Mouse (Mus musculus): ENCODE data around the gene Hcfc1r1. TPM values are rescaled to one million over a fixed set of nuclear protein-coding genes. Genes with fewer than 3 reads are reported as not detected.

Gene Hcfc1r1
- polyA plus RNA-seq, 1 experiment from 2014 or later: 137 TPM

DNA sequence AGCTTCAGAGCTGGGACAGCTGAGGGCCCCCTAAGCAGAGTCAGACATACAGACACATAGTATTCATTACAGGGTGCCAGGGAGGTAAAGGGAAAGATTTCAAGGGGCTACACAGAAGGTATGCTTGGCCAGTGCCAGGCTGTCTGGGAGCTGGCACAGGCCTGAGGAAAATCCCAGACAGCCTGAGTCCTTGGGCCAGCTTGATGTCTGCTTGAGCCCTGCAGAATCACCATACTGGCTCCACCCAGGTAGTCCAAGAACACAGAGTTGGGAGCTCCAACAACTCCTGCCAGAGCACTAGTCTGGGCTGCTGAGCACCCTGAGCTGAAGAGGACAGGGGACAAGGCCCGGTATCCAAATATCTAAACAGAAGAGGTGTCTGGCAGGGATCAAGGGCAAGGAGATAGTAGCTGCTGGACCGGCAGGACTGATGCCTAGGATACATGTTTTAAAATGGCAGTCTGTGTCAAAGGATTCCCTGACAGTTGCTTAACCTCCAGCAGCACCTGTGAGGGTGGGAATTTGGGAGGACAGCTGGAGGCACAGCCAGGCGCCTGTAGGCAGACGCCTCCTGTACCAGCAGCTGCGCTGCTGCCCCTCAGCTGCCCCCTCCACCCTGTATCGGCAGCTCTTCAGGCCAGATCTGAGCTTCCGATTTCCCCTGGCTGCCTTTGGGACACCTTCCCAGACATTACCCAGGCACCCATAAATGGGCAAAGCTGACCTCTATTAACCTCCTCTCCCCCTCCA, 49.2 kb downstream of the Hcfc1r1 start, which contains the start of gene 1520401A03Rik:
TSS of gene 1520401A03Rik (minus strand) at position 408 of the 750 bp plus-strand sequence.
- Histone ChIP-seq H3K4me1 (ENCODE audit: control insufficient read depth, insufficient read depth, low read length) (peaks cover 10% of the 10 kb centered on the region; the same call in 1 of the 2 replicates), H3K27ac (ENCODE audit: low read length) (no peak within 1 kb of the TSS), H3K9ac (ENCODE audit: low read depth, low read length) (no peak within 1 kb of the TSS), H3K4me3 (ENCODE audit: low read depth, low read length) (no peak within 1 kb of the TSS), H3K27me3 (ENCODE audit: control insufficient read depth, insufficient read depth, low read depth, low read length) (no peaks in the 10 kb centered on the region), H3K36me3 (ENCODE audit: control insufficient read depth, insufficient read depth, low read length) (no peaks in the 10 kb centered on the region), H3K9me3 (replicated peaks; ENCODE audit: control insufficient read depth, low read length, poor library complexity, severe bottlenecking) (no peaks in the 10 kb centered on the region), H3K4me2 (ENCODE audit: low read length) (no peak within 1 kb of the TSS)
- ATAC-seq: no peak
- WGBS: 79% methylated on average over 7 of the region's 7 CpGs

Other genes with a start within 250 kb of the Hcfc1r1 start
- not detected in 2 replicates for gene Vmn2r117, start 193.9 kb upstream of the Hcfc1r1 start, polyA plus RNA-seq (2015; fragmentation: Nextera tagmentation; extraction: Ambion mirVana)
- gene Zfp213, start 109.4 kb upstream of the Hcfc1r1 start, polyA plus RNA-seq (2015; fragmentation: Nextera tagmentation; extraction: Ambion mirVana): 16.0 and 17.9 TPM in 2 replicates
- 28.4 and 29.4 TPM in 2 replicates for gene Zfp13, start 74.1 kb upstream of the Hcfc1r1 start, polyA plus RNA-seq (2015; fragmentation: Nextera tagmentation; extraction: Ambion mirVana)
- gene Zscan10, start 72.7 kb upstream of the Hcfc1r1 start, polyA plus RNA-seq (2015; fragmentation: Nextera tagmentation; extraction: Ambion mirVana): not detected in 2 replicates
- gene Mmp25, start 28.3 kb upstream of the Hcfc1r1 start, polyA plus RNA-seq (2015; fragmentation: Nextera tagmentation; extraction: Ambion mirVana): 0.94 and 1.6 TPM in 2 replicates
- gene Bicdl2, start 13.1 kb upstream of the Hcfc1r1 start, polyA plus RNA-seq (2015; fragmentation: Nextera tagmentation; extraction: Ambion mirVana): 0.15 TPM in 1 of 2 replicates, not detected in the other
- gene Thoc6, start 286 bp downstream of the Hcfc1r1 start, polyA plus RNA-seq (2015; fragmentation: Nextera tagmentation; extraction: Ambion mirVana): 34.4 and 36.0 TPM in 2 replicates
- 2.5 and 2.6 TPM in 2 replicates for gene Tnfrsf12a, start 3.9 kb downstream of the Hcfc1r1 start, polyA plus RNA-seq (2015; fragmentation: Nextera tagmentation; extraction: Ambion mirVana)
- gene Cldn6, start 5.7 kb downstream of the Hcfc1r1 start, polyA plus RNA-seq (2015; fragmentation: Nextera tagmentation; extraction: Ambion mirVana): 0.52 and 1.2 TPM in 2 replicates
- gene Cldn9, start 10.4 kb downstream of the Hcfc1r1 start, polyA plus RNA-seq (2015; fragmentation: Nextera tagmentation; extraction: Ambion mirVana): 0.62 and 0.67 TPM in 2 replicates
- 0.07 and 0.19 TPM in 2 replicates for gene 1520401A03Rik, start 49.2 kb downstream of the Hcfc1r1 start, polyA plus RNA-seq (2015; fragmentation: Nextera tagmentation; extraction: Ambion mirVana)
- gene Pkmyt1, start 52.7 kb downstream of the Hcfc1r1 start, polyA plus RNA-seq (2015; fragmentation: Nextera tagmentation; extraction: Ambion mirVana): 17.9 and 19.7 TPM in 2 replicates
- 70.9 and 75.7 TPM in 2 replicates for gene Paqr4, start 67.3 kb downstream of the Hcfc1r1 start, polyA plus RNA-seq (2015; fragmentation: Nextera tagmentation; extraction: Ambion mirVana)
- 1.6 and 1.8 TPM in 2 replicates for gene Kremen2, start 72.2 kb downstream of the Hcfc1r1 start, polyA plus RNA-seq (2015; fragmentation: Nextera tagmentation; extraction: Ambion mirVana)
- 205 and 220 TPM in 2 replicates for gene Flywch1, start 98.0 kb downstream of the Hcfc1r1 start, polyA plus RNA-seq (2015; fragmentation: Nextera tagmentation; extraction: Ambion mirVana)
- gene Flywch2, start 112.5 kb downstream of the Hcfc1r1 start, polyA plus RNA-seq (2015; fragmentation: Nextera tagmentation; extraction: Ambion mirVana): 76.8 and 81.3 TPM in 2 replicates
- 467 and 529 TPM in 2 replicates for gene Srrm2, start 116.9 kb downstream of the Hcfc1r1 start, polyA plus RNA-seq (2015; fragmentation: Nextera tagmentation; extraction: Ambion mirVana)
- 1,162 and 1,206 TPM in 2 replicates for gene Elob, start 155.5 kb downstream of the Hcfc1r1 start, polyA plus RNA-seq (2015; fragmentation: Nextera tagmentation; extraction: Ambion mirVana)
- gene Prss33, start 162.5 kb downstream of the Hcfc1r1 start, polyA plus RNA-seq (2015; fragmentation: Nextera tagmentation; extraction: Ambion mirVana): 0.18 TPM in 1 of 2 replicates, not detected in the other
- not detected in 2 replicates for gene Prss32, start 170.3 kb downstream of the Hcfc1r1 start, polyA plus RNA-seq (2015; fragmentation: Nextera tagmentation; extraction: Ambion mirVana)
- 0.88 and 1.6 TPM in 2 replicates for gene Prss41, start 170.6 kb downstream of the Hcfc1r1 start, polyA plus RNA-seq (2015; fragmentation: Nextera tagmentation; extraction: Ambion mirVana)
- gene Prss21, start 194.5 kb downstream of the Hcfc1r1 start, polyA plus RNA-seq (2015; fragmentation: Nextera tagmentation; extraction: Ambion mirVana): not detected in 2 replicates
- gene Dcpp1, start 207.3 kb downstream of the Hcfc1r1 start, polyA plus RNA-seq (2015; fragmentation: Nextera tagmentation; extraction: Ambion mirVana): not detected in 2 replicates
- gene Dcpp2, start 207.3 kb downstream of the Hcfc1r1 start, polyA plus RNA-seq (2015; fragmentation: Nextera tagmentation; extraction: Ambion mirVana): not detected in 2 replicates
- not detected in 2 replicates for gene Dcpp3, start 243.9 kb downstream of the Hcfc1r1 start, polyA plus RNA-seq (2015; fragmentation: Nextera tagmentation; extraction: Ambion mirVana)